Mouse (Mus musculus) left cerebral cortex, adult 9 months (tissue): Measurements from ENCODE around the gene AC170998.1.
A peak's percentile ranks its signal among the peaks of the same experiment; 100 is the strongest.

ENCODE experiments used
- DNase-seq, 2 experiments: peaks; one replicate each; pipeline ENCODE4 v3.0.0; 2022; ENCODE audit warnings: low spot score in 2 of 2

AC170998.1 gene

GRCm38 (mm10) chr17:28725783-28726182 lies at the start of gene AC170998.1:
Gene AC170998.1, plus strand, starts transcription at chr17:28726083.
- DNase-seq: no peak

- no peak for DNase-seq
Measured at GRCm38 (mm10) chr17:28682311-28683084, 43.4 kb upstream of the AC170998.1 start.

DNA sequence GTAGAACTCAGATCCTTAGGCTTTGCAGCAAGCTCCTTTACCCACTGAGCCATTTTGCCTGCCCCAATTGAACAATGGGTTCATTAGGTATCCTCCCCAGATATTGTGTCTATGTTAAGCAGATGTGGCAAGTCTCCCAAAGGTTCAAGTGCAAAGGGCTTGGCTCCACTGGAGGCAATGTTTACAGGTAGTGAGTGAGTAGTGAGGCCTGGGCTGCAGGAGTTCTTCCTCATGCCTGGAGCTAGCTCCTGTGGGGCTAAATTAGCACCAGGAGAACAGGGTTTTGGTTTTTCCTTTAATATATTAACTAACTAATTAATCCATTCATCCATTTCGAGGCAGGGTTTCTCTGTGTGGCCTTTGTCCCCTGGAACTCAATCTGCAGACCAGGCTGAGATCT lies 42.3 kb upstream of the AC170998.1 start:
- DNase-seq: no peak

GRCm38 (mm10) chr17:28684631-28685030 lies 41.3 kb upstream of the AC170998.1 start:
- no peak for DNase-seq

DNA sequence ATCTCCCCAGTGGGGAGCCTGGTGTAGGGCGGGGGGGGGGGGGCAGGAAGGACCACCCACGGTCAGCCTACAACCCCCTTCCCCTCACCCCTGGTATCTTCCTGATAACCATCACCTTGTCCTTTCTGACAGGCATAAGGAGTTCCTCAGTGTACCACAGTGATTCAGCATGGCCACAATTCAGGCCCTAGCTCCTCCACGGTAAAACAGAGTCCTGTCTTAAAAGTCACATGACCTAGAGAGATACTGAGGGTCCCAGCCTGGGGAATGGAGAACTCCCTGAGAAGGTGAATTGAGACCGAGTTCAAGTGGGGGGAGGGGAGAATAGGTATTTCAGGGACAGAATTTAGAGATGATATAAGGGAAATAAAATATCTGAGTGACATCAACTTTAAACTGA lies 38.5 kb upstream of the AC170998.1 start:
- DNase-seq: no peak

DNA sequence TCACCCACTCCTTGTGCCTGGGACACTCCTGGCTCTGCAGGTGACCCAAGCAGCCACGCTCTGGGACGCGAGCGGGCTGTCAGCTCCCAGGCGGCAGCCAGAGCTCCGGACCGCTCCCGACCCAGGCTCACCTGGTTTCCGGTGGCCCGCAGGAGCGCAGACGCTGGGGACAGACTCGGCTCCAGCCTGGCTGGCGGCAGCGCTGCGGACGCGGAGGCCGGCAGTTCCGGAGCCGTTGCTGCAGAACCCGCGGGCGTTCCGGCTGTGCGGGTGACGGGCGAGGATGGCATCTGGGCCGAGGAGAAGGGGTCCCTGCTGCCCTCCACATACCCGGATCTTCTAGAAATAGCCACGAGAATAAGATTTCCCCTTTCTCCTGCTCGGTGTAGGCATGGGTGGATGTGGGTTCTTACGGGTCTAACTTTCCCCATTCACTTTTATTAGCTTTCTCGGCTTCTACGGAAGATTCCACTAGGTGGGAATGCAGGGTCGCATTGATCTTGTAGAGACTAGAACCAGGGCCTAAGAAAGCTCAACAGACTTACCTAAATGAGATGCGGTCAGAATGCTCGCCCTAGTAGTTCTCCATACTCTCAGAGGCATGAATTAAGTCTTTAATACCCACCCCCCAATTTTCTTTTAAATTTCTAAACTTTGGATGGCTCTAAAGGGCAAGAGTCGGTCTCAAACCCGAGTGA lies 36.1 kb upstream of the AC170998.1 start, which contains the start of gene Slc26a8:
Slc26a8 (minus strand) TSS at position 648 of the 698 bp plus-strand sequence.
- peak in 1 of 2 experiments; percentile 36 for DNase-seq

DNA sequence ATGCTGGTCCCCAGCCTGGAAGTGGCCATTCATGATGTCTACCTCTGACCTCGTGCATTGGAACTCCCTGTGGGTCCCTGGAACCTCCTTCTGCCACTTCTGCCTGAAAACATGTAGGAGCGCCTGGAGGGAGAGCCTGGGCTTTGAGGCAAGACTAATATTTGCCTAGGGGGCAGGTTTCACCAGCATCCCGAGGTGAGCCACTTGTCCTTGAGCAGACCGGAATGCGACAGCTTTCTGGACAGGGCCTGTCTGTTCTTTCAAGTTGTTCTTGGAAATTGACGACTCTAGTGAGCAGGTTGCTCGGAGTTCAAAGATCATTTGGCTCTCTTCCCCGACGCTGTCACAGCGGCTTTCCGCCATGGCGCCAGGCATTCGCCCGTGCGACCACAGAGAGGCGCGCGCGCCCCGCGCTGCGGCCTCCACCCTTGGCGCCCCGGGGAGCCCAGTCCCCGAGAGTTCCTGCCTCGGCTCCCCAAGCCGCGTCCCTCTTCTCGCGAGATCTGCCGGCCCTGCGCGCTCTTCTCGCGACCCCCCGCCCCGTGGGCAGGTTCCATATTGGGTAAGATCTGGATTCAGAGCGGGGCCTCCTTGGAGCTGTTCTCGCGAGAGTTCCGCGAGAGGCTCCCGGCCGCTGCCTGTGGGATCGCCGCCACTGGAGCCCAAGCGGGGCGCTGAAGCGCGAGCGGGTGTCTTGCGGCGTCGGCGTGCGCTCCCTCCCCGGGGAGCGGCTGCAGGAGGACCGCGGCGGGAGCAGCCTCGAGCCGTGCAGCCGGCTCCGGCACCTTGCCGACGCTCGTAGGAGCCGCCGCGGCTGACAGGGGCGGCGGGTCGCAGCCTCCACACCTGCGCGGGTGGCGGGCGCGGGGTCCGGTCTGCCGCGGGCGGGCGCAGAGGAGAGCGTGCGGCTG lies 34.9 kb upstream of the AC170998.1 start, which contains the start of gene Mapk14:
Mapk14 (plus strand) TSS at position 554 of the 911 bp plus-strand sequence.
- DNase-seq: peak; percentile 99 to 100

GRCm38 (mm10) chr17:28691687-28692340 lies 34.1 kb upstream of the AC170998.1 start:
- no peak for DNase-seq

DNA sequence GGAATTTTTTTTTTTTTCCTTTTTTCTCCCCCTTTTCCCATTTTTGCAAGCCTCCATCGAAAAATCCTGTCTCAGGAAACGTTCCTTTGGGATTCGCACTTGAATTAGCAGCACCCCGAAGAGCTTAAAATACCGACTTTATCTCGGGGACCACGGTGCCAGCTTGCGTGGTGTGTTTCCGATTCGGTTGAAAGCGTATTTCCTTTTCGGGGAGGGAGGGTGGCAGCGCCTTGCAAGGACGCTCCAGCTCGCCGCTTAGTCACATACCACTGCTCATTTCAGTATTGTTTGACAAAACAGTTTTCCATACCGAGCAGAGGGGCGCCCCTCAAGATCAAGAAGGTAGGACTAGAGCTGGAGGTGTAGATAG lies 33.6 kb upstream of the AC170998.1 start:
- DNase-seq: peak in 1 of 2 experiments; percentile 50

- DNase-seq: no peak
Measured at GRCm38 (mm10) chr17:28693086-28693485, 32.8 kb upstream of the AC170998.1 start.

DNA sequence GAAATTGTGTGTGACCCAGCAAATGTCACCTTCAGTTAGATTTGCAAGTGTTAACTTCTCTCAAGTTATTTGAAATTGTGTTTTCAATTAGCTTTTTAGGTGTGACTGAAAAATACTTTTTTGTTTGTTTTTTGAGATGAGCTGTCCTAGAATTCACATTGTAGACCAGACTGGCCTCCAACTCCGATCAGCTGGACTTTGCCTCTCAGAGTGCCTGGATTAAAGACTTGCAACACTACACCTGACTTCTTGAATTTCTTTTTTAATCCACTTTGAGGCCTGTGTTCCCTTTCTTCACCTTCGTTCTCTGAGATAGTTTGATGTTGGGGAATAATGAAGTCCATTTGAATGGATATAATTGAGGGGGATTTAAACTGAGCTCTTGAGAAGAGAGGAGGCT lies 31.8 kb upstream of the AC170998.1 start:
- no peak for DNase-seq

DNA sequence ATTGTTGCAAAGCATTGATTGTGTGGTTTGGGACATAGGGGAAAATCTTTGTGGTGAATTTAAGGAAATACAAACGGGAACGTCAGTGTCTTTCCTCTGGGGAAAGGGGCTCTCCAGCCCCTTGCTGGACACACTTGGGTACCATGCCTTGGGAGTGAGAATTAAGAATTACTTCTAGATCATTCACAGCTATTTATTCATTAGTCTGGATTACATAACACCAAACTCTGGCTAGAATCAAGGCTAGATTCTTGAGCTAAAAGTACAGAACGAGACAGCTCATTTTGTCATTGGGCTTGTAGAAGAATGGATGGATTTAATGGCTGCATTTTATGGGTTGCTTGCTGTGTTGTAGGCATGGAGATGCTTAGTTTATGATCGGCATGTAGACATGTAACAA lies 31.1 kb upstream of the AC170998.1 start:
- DNase-seq: no peak

DNA sequence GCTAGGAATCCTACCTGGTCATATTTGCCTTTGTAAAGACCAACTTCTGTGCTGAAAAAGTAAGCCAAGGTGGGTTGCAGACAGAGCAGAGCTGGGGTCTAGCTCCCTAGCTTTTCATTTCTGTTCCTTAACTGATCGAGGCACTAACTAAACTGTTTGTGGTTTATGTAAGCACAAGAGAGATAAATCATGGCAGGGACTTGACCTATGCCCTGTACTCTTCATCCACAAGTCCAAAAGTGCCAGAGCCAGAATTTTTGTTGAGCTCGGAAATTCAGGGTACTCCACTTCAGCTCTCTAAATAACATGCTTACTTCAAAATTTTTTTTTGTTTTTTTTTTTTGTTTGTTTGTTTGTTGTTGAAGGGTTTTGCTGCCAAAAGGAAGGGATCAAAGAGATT lies 29.2 kb upstream of the AC170998.1 start:
- no peak for DNase-seq

GRCm38 (mm10) chr17:28697290-28698195 lies 28.3 kb upstream of the AC170998.1 start:
- DNase-seq: peak; percentile 42 to 64

DNA sequence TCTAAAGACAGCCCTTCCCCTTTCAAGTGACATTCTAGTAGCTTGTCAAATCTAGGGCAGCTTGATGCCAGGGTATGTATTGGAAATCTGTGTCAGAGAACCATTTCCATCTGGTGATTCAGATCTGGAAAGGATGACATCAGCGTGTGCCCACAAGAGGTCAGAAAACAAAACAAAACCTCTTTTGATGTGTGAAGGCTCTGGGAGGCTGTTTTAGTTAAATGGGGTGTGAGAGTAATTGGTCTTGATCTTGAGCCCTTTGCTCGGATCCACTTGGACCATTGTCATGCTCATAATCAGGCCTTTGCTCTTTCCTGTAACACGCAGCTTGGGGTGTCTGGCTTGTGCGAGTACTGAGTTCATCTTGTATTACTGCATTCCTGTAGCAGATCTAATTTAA lies 27.6 kb upstream of the AC170998.1 start:
- no peak for DNase-seq

- no peak for DNase-seq
Measured at GRCm38 (mm10) chr17:28698672-28699071, 27.2 kb upstream of the AC170998.1 start.

GRCm38 (mm10) chr17:28699789-28700188 lies 26.1 kb upstream of the AC170998.1 start:
- DNase-seq: no peak

- no peak for DNase-seq
Measured at GRCm38 (mm10) chr17:28701171-28701570, 24.7 kb upstream of the AC170998.1 start.

DNA sequence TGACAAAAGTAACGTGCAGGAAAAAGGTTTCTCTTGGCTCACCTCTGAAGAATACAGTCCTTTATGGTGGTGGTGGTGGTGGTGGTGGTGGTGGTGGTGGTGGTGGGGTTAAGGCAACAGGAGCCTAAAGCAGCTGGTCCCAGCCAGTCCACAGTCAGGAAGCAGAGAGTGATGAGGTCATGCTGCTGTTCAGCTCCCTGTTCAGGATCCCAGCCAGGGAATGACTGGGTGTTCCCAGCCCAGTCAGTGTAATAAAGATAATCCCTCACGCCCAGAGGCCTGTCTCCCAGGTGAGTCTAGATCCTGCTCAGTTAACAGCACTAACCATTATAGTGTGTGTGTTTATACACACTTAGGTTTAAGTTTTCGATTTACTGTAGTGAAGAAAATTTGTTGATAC lies 24.1 kb upstream of the AC170998.1 start:
- DNase-seq: no peak

- DNase-seq: no peak
Measured at GRCm38 (mm10) chr17:28702646-28703045, 23.2 kb upstream of the AC170998.1 start.
